Mouse (Mus musculus) limb, embryonic 11.5 days (tissue): ENCODE data around the gene Phf21a. TPM values are rescaled to one million over a fixed set of nuclear protein-coding genes. Genes with fewer than 3 reads are reported as not detected.

Experiments used
- ATAC-seq: fragments of 200-750 bp; cut with Nextera tagmentation; 2 replicates; pipeline ENCODE4 v1.8.0; 2017; ENCODE audit warnings: low read depth; ENCODE audit not compliant: insufficient number of reproducible peaks, low FRiP score, low TSS enrichment
- DNase-seq: peaks from one replicate; pipeline ENCODE4 v3.0.0-alpha.2; 2015; ENCODE audit warnings: low spot score
- H3K27ac ChIP-seq: fragments of 300-500 bp; sonication (generic); replicated peaks from 2 replicates; pipeline ENCODE4 v1.5.1; 2014; ENCODE audit warnings: low read depth, mild to moderate bottlenecking, low read length
- H3K27me3 ChIP-seq: fragments of 300-500 bp; sonication (generic); 2 replicates; pipeline ENCODE4 v1.6.1; 2014; ENCODE audit warnings: mild to moderate bottlenecking, low read length, mixed read lengths; ENCODE audit not compliant: control insufficient read depth, insufficient read depth
- H3K36me3 ChIP-seq: fragments of 300-500 bp; sonication (generic); 2 replicates; pipeline ENCODE4 v1.6.1; 2014; ENCODE audit warnings: mild to moderate bottlenecking, low read length, moderate library complexity, mixed read lengths; ENCODE audit not compliant: control insufficient read depth, insufficient read depth
- H3K4me1 ChIP-seq: fragments of 300-500 bp; sonication (generic); 2 replicates; pipeline ENCODE4 v1.6.1; 2014; ENCODE audit warnings: low read length, mixed read lengths; ENCODE audit not compliant: control insufficient read depth, insufficient read depth
- H3K4me2 ChIP-seq: fragments of 300-500 bp; sonication (generic); 2 replicates; pipeline ENCODE4 v1.6.1; 2014; ENCODE audit warnings: low read depth, mild to moderate bottlenecking, moderate library complexity; ENCODE audit not compliant: severe bottlenecking
- H3K4me3 ChIP-seq: fragments of 300-500 bp; sonication (generic); 2 replicates; pipeline ENCODE4 v1.5.1; 2014; ENCODE audit warnings: low read depth, low read length
- H3K9ac ChIP-seq: fragments of 300-500 bp; sonication (generic); 2 replicates; pipeline ENCODE4 v1.6.1; 2014; ENCODE audit warnings: mild to moderate bottlenecking, low read length
- H3K9me3 ChIP-seq: fragments of 300-500 bp; sonication (generic); 2 replicates; pipeline ENCODE4 v1.6.1; 2016; ENCODE audit warnings: low read length; ENCODE audit not compliant: control insufficient read depth
- WGBS: fragments of 180-500 bp; shearing (Covaris S2); extraction: QIAGEN DNeasy Blood & Tissue Kit; methylation state at CpG from one replicate; pipeline ENCODE4 v1.1.7; 2014; 5-methylcytosine and 5-hydroxymethylcytosine counted together
- polyA plus RNA-seq: library from polyadenylated mRNA; unstranded; fragments of >200 nt; fragmentation: Nextera tagmentation; extraction: Ambion mirVana; gene quantifications from 2 replicates; pipeline ENCODE4 v1.2.1, GENCODE M21; 2014

Phf21a gene
- polyA plus RNA-seq, 1 experiment from 2014 or later, result 38.7 TPM

- H3K27me3 ChIP-seq, result no peaks in the 10 kb centered on the region
- H3K27ac ChIP-seq, result no peak overlapping the region
- H3K9me3 ChIP-seq, result no peaks in the 10 kb centered on the region
- DNase-seq (no peak), ATAC-seq (no peak)
- H3K9ac ChIP-seq, result no peak overlapping the region
- no peaks in the 10 kb centered on the region for H3K4me1 ChIP-seq
- H3K36me3 ChIP-seq, result peaks cover 5% of the 10 kb centered on the region; the same call in 1 of the 2 replicates
- H3K4me3 ChIP-seq, result no peak overlapping the region
- H3K4me2 ChIP-seq, result no peak overlapping the region
- 92% methylated on average over 2 of the region's 2 CpGs for WGBS
These were observed 266.4 kb downstream of the Phf21a start for GRCm38 (mm10) chr2:92359301-92359700.

GRCm38 (mm10) chr2:92360186-92360823 is 267.4 kb downstream of the Phf21a start:
- Histone ChIP-seq H3K27me3 (no peaks in the 10 kb centered on the region), H3K27ac (no peak overlapping the region), H3K4me1 (no peaks in the 10 kb centered on the region), H3K9me3 (no peaks in the 10 kb centered on the region), H3K36me3 (peaks cover 7% of the 10 kb centered on the region; the same call in 1 of the 2 replicates), H3K9ac (no peak overlapping the region), H3K4me2 (no peak overlapping the region), H3K4me3 (no peak overlapping the region)
- ATAC-seq (no peak), DNase-seq (no peak)
- 78% methylated on average over 25 of the region's 25 CpGs for WGBS

- Histone ChIP-seq H3K27ac (no peak overlapping the region), H3K36me3 (peaks cover 7% of the 10 kb centered on the region; the same call in 1 of the 2 replicates), H3K9me3 (no peaks in the 10 kb centered on the region), H3K4me3 (no peak overlapping the region), H3K4me2 (no peak overlapping the region), H3K27me3 (no peaks in the 10 kb centered on the region), H3K4me1 (no peaks in the 10 kb centered on the region), H3K9ac (no peak overlapping the region)
- 25% methylated on average over 12 of the region's 12 CpGs for WGBS
- ATAC-seq, result peak; percentile 27; the same call in 1 of the 2 replicates
- DNase-seq, result no peak
These were observed 268.0 kb downstream of the Phf21a start for GRCm38 (mm10) chr2:92360893-92361292.

- no peak overlapping the region for H3K27ac ChIP-seq
- no peak overlapping the region for H3K4me2 ChIP-seq
- H3K9ac ChIP-seq, result no peak overlapping the region
- 88% methylated on average over 8 of the region's 8 CpGs for WGBS
- no peaks in the 10 kb centered on the region for H3K9me3 ChIP-seq
- H3K27me3 ChIP-seq, result no peaks in the 10 kb centered on the region
- H3K36me3 ChIP-seq, result peaks cover 7% of the 10 kb centered on the region; the same call in 1 of the 2 replicates
- ATAC-seq (no peak), DNase-seq (no peak)
- H3K4me3 ChIP-seq, result no peak overlapping the region
- no peaks in the 10 kb centered on the region for H3K4me1 ChIP-seq
These were observed 268.9 kb downstream of the Phf21a start for GRCm38 (mm10) chr2:92361795-92362194.

GRCm38 (mm10) chr2:92362571-92363228 is 269.8 kb downstream of the Phf21a start:
- ATAC-seq, result no peak
- Histone ChIP-seq H3K36me3 (peaks cover 7% of the 10 kb centered on the region; the same call in 1 of the 2 replicates), H3K4me3 (no peak overlapping the region), H3K9ac (no peak overlapping the region), H3K4me1 (0 out of 2 replicates have a peak, but pooled peaks cover 3% of the 10 kb centered on the region), H3K27ac (no peak overlapping the region), H3K27me3 (no peaks in the 10 kb centered on the region), H3K4me2 (no peak overlapping the region), H3K9me3 (no peaks in the 10 kb centered on the region)
- no peak for DNase-seq
- WGBS, result 94% methylated on average over 6 of the region's 6 CpGs

GRCm38 (mm10) chr2:92364086-92364485 is 271.2 kb downstream of the Phf21a start:
- DNase-seq, result no peak
- ATAC-seq, result no peak
- no peaks in the 10 kb centered on the region for H3K9me3 ChIP-seq
- H3K4me3 ChIP-seq, result no peak overlapping the region
- 0 out of 2 replicates have a peak, but pooled peaks cover 7% of the 10 kb centered on the region for H3K36me3 ChIP-seq
- no peaks in the 10 kb centered on the region for H3K27me3 ChIP-seq
- H3K9ac ChIP-seq, result no peak overlapping the region
- H3K4me2 ChIP-seq, result no peak overlapping the region
- H3K4me1 ChIP-seq, result 0 out of 2 replicates have a peak, but pooled peaks cover 3% of the 10 kb centered on the region
- 90% methylated on average over 4 of the region's 4 CpGs for WGBS
- H3K27ac ChIP-seq, result no peak overlapping the region

GRCm38 (mm10) chr2:92365568-92365967 is 272.7 kb downstream of the Phf21a start:
- Histone ChIP-seq H3K9ac (no peak overlapping the region), H3K27ac (no peak overlapping the region), H3K4me1 (peaks cover 9% of the 10 kb centered on the region), H3K4me2 (no peak overlapping the region), H3K36me3 (0 out of 2 replicates have a peak, but pooled peaks cover 2% of the 10 kb centered on the region), H3K9me3 (no peaks in the 10 kb centered on the region), H3K4me3 (no peak overlapping the region), H3K27me3 (no peaks in the 10 kb centered on the region)
- ATAC-seq (no peak), DNase-seq (no peak)
- 87% methylated on average over 10 of the region's 10 CpGs for WGBS

GRCm38 (mm10) chr2:92367383-92368029 is 274.6 kb downstream of the Phf21a start:
- peaks cover 20% of the 10 kb centered on the region for H3K4me1 ChIP-seq
- no peak overlapping the region for H3K4me3 ChIP-seq
- no peak overlapping the region for H3K27ac ChIP-seq
- 0 out of 2 replicates have a peak, but pooled peaks cover 2% of the 10 kb centered on the region for H3K36me3 ChIP-seq
- 0 out of 2 replicates have a peak, but pooled peaks cover 3% of the 10 kb centered on the region for H3K27me3 ChIP-seq
- no peak for ATAC-seq
- no peak overlapping the region for H3K4me2 ChIP-seq
- DNase-seq, result no peak
- 29% methylated on average over 20 of the region's 20 CpGs for WGBS
- no peak overlapping the region for H3K9ac ChIP-seq
- H3K9me3 ChIP-seq, result no peaks in the 10 kb centered on the region
